Mouse (Mus musculus) layer of hippocampus, postnatal 36 days (tissue): Measurements from ENCODE around the gene 4930568D16Rik. TPM values are rescaled to one million over a fixed set of nuclear protein-coding genes. Genes with fewer than 3 reads are reported as not detected.

Source experiments
- total RNA-seq, 2 experiments: library from RNA; stranded (reverse); gene quantifications; 2 replicates each; pipeline ENCODE4 v1.2.3; 2021

4930568D16Rik gene
- total RNA-seq, 2 experiments from 2014 or later = not detected

Other genes starting within 250 kb of the 4930568D16Rik start
- gene Rab14, start 166.6 kb downstream of the 4930568D16Rik start, total RNA-seq = 100 to 1,000 TPM; 234 to 236 TPM
- 10 to 100 TPM; 73.3 to 75.0 TPM for gene Gsn, start 111.3 kb downstream of the 4930568D16Rik start, total RNA-seq
- gene Stom, start 30.8 kb downstream of the 4930568D16Rik start, total RNA-seq = 1 to 10 TPM; 8.6 to 8.7 TPM
- gene 4930402F06Rik, start 29.4 kb upstream of the 4930568D16Rik start, total RNA-seq = not detected
- gene Ggta1, start 95.5 kb upstream of the 4930568D16Rik start, total RNA-seq = 1 to 10 TPM; 1.7 to 2.6 TPM
- 100 to 1,000 TPM; 102 to 108 TPM for gene Dab2ip, start 190.5 kb upstream of the 4930568D16Rik start, total RNA-seq